Mouse (Mus musculus) MEL (cell line): ENCODE results near the gene Grb2.

Experiments
- EP300 ChIP-seq, 2 experiments: IDR thresholded peaks; 2 replicates each; pipeline ENCODE4 v1.6.1; 2011; ENCODE audit warnings: improper control_type of control experiment in 2 of 2, low read length in 2 of 2, low read depth in 1 of 2, mild to moderate bottlenecking in 1 of 2
- MAX ChIP-seq: IDR thresholded peaks from 2 replicates; pipeline ENCODE4 v1.6.1; 2011; ENCODE audit warnings: low read length, improper control_type of control experiment
- POLR2A ChIP-seq, 2 experiments: IDR thresholded peaks; 2 replicates each; pipeline ENCODE4 v1.6.1; 2011 to 2012; ENCODE audit warnings: low read length in 2 of 2, mild to moderate bottlenecking in 2 of 2, control low read depth in 1 of 2, improper control_type of control experiment in 1 of 2, low read depth in 1 of 2, moderate library complexity in 1 of 2; ENCODE audit not compliant: control insufficient read depth in 1 of 2, insufficient read depth in 1 of 2, poor library complexity in 1 of 2

GRCm38 (mm10) chr11:115746762-115747161, 38.4 kb upstream of the Grb2 start:
- TF ChIP-seq POLR2A (IDR thresholded peaks at IDR 0.05; ENCODE audit: control insufficient read depth in 1 of 2, insufficient read depth in 1 of 2, low read depth in 1 of 2, low read length in 2 of 2, poor library complexity in 1 of 2) (no peak), MAX (peak; percentile 64; the same call in 1 of the 2 replicates), EP300 (IDR thresholded peaks at IDR 0.05; ENCODE audit: low read depth in 1 of 2, low read length in 2 of 2) (no peak; a peak in 2 of 4 replicates)
